Mouse (Mus musculus) embryonic facial prominence, embryonic 15.5 days (tissue): ENCODE data around the gene Tbc1d14. TPM values are rescaled to one million over a fixed set of nuclear protein-coding genes. Genes with fewer than 3 reads are reported as not detected.
A peak's percentile ranks its signal among the peaks of the same experiment; 100 is the strongest.

ENCODE experiments used
- ATAC-seq: fragments of 200-750 bp; cut with Nextera tagmentation; 2 replicates; pipeline ENCODE4 v1.8.0; 2017; ENCODE audit warnings: low read depth, moderate TSS enrichment; ENCODE audit not compliant: insufficient number of reproducible peaks, low FRiP score, low TSS enrichment
- H3K27ac ChIP-seq: fragments of 300-500 bp; sonication (generic); replicated peaks from 2 replicates; pipeline ENCODE4 v1.5.1; 2015; ENCODE audit warnings: mild to moderate bottlenecking, inconsistent platforms
- H3K27me3 ChIP-seq: fragments of 300-500 bp; sonication (generic); 2 replicates; pipeline ENCODE4 v1.6.1; 2015; ENCODE audit warnings: inconsistent platforms
- H3K36me3 ChIP-seq: fragments of 300-500 bp; sonication (generic); 2 replicates; pipeline ENCODE4 v1.6.1; 2015; ENCODE audit warnings: mild to moderate bottlenecking, inconsistent platforms
- H3K4me1 ChIP-seq: fragments of 300-500 bp; sonication (generic); 2 replicates; pipeline ENCODE4 v1.6.1; 2015; ENCODE audit warnings: inconsistent platforms
- H3K4me2 ChIP-seq: fragments of 300-500 bp; sonication (generic); replicated peaks from 2 replicates; pipeline ENCODE4 v1.6.1; 2015; ENCODE audit warnings: mild to moderate bottlenecking, inconsistent platforms
- H3K4me3 ChIP-seq: fragments of 300-500 bp; sonication (generic); replicated peaks from 2 replicates; pipeline ENCODE4 v1.5.1; 2015; ENCODE audit warnings: mild to moderate bottlenecking, inconsistent platforms
- H3K9ac ChIP-seq: fragments of 300-500 bp; sonication (generic); 2 replicates; pipeline ENCODE4 v1.6.1; 2015; ENCODE audit warnings: inconsistent platforms
- H3K9me3 ChIP-seq: fragments of 300-500 bp; sonication (generic); replicated peaks from 2 replicates; pipeline ENCODE4 v1.6.1; 2016; ENCODE audit warnings: inconsistent platforms
- WGBS: fragments of 180-500 bp; shearing (Covaris S2); methylation state at CpG from one replicate; pipeline ENCODE4 v1.1.7; 2015; 5-methylcytosine and 5-hydroxymethylcytosine counted together
- polyA plus RNA-seq: library from polyadenylated mRNA; unstranded; fragments of >200 nt; fragmentation: Nextera tagmentation; extraction: Ambion mirVana; gene quantifications from 2 replicates; pipeline ENCODE4 v1.2.1, GENCODE M21; 2015

Tbc1d14 gene
- polyA plus RNA-seq, 1 experiment from 2014 or later = 41.3 TPM

GRCm38 (mm10) chr5:36479735-36480134 is 113.3 kb downstream of the Tbc1d14 start:
- H3K9me3 ChIP-seq = no peaks in the 10 kb centered on the region
- H3K27me3 ChIP-seq = peaks cover 2% of the 10 kb centered on the region
- peaks cover 15% of the 10 kb centered on the region for H3K36me3 ChIP-seq
- 77% methylated on average over 2 of the region's 2 CpGs for WGBS
- no peak for ATAC-seq
- no peak overlapping the region for H3K9ac ChIP-seq
- H3K27ac ChIP-seq = no peak overlapping the region
- H3K4me1 ChIP-seq = peaks cover 23% of the 10 kb centered on the region
- no peak overlapping the region for H3K4me2 ChIP-seq
- H3K4me3 ChIP-seq = no peak overlapping the region

- Histone ChIP-seq H3K4me3 (no peak overlapping the region), H3K9me3 (no peaks in the 10 kb centered on the region), H3K36me3 (peaks cover 20% of the 10 kb centered on the region), H3K27ac (no peak overlapping the region), H3K9ac (no peak overlapping the region), H3K4me1 (peaks cover 19% of the 10 kb centered on the region), H3K27me3 (no peaks in the 10 kb centered on the region), H3K4me2 (no peak overlapping the region)
- 88% methylated on average over 6 of the region's 6 CpGs for WGBS
- no peak for ATAC-seq
Observed at GRCm38 (mm10) chr5:36478540-36479420, 114.3 kb downstream of the Tbc1d14 start.

GRCm38 (mm10) chr5:36477486-36477885 is 115.6 kb downstream of the Tbc1d14 start:
- peaks cover 11% of the 10 kb centered on the region for H3K4me1 ChIP-seq

GRCm38 (mm10) chr5:36474283-36474682 is 118.8 kb downstream of the Tbc1d14 start:
- ATAC-seq = no peak
- no peaks in the 10 kb centered on the region for H3K27me3 ChIP-seq
- H3K9ac ChIP-seq = no peak overlapping the region
- WGBS = 86% methylated on average over 5 of the region's 5 CpGs
- H3K4me3 ChIP-seq = no peak overlapping the region
- H3K9me3 ChIP-seq = no peaks in the 10 kb centered on the region
- peaks cover 62% of the 10 kb centered on the region for H3K36me3 ChIP-seq
- no peaks in the 10 kb centered on the region for H3K4me1 ChIP-seq
- H3K4me2 ChIP-seq = no peak overlapping the region
- H3K27ac ChIP-seq = no peak overlapping the region

More at GRCm38 (mm10) chr5:36477486-36477885, 115.6 kb downstream of the Tbc1d14 start:
- H3K9ac ChIP-seq = no peak overlapping the region
- H3K4me2 ChIP-seq = no peak overlapping the region
- no peak for ATAC-seq
- H3K27me3 ChIP-seq = no peaks in the 10 kb centered on the region
- 77% methylated on average over 3 of the region's 3 CpGs for WGBS
- no peak overlapping the region for H3K4me3 ChIP-seq
- H3K27ac ChIP-seq = no peak overlapping the region
- no peaks in the 10 kb centered on the region for H3K9me3 ChIP-seq
- peaks cover 30% of the 10 kb centered on the region for H3K36me3 ChIP-seq

- H3K9me3 ChIP-seq = no peaks in the 10 kb centered on the region
- H3K36me3 ChIP-seq = peaks cover 70% of the 10 kb centered on the region
- no peaks in the 10 kb centered on the region for H3K27me3 ChIP-seq
- H3K4me1 ChIP-seq = no peaks in the 10 kb centered on the region
- WGBS = 85% methylated on average over 4 of the region's 4 CpGs
- H3K27ac ChIP-seq = no peak overlapping the region
- H3K4me3 ChIP-seq = no peak overlapping the region
- ATAC-seq = no peak
- H3K9ac ChIP-seq = no peak overlapping the region
- no peak overlapping the region for H3K4me2 ChIP-seq
Observed at GRCm38 (mm10) chr5:36472876-36473655, 120.0 kb downstream of the Tbc1d14 start.

GRCm38 (mm10) chr5:36471206-36471605 is 121.9 kb downstream of the Tbc1d14 start:
- H3K9ac ChIP-seq = no peak overlapping the region

DNA sequence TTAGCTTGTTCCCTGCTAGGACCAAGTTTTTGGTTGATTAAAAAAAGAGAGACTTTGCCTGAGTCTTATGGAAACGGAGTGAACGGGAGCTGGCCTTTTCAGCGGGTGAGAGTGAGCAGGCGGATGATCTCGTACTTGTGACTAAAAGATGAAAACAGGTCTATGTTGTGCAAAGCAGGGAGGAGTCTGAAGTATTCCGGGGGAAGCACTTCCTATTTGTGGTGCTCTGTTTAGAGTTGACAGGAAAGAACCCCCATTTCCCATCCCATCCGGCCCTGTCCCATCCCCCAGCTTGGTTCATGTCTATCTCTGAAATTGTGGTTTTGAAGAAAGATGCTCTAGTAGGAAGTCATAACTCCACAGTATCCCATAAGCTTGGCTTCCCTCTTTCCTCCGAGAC is 127.2 kb downstream of the Tbc1d14 start:
- no peaks in the 10 kb centered on the region for H3K9me3 ChIP-seq
- peaks cover 29% of the 10 kb centered on the region for H3K4me1 ChIP-seq
- peak overlapping the region; percentile 92 for H3K9ac ChIP-seq
- no peak for ATAC-seq
- H3K27me3 ChIP-seq = no peaks in the 10 kb centered on the region
- 20% methylated on average over 8 of the region's 8 CpGs for WGBS
- H3K4me3 ChIP-seq = peak overlapping the region; percentile 100
- H3K4me2 ChIP-seq = peak overlapping the region; percentile 96
- no peak overlapping the region for H3K27ac ChIP-seq
- peaks cover 27% of the 10 kb centered on the region for H3K36me3 ChIP-seq

More at GRCm38 (mm10) chr5:36471206-36471605, 121.9 kb downstream of the Tbc1d14 start:
- Histone ChIP-seq H3K27me3 (no peaks in the 10 kb centered on the region), H3K9me3 (no peaks in the 10 kb centered on the region), H3K4me3 (no peak overlapping the region), H3K36me3 (peaks cover 67% of the 10 kb centered on the region), H3K27ac (no peak overlapping the region), H3K4me1 (peaks cover under 1% of the 10 kb centered on the region), H3K4me2 (no peak overlapping the region)
- no peak for ATAC-seq
- WGBS = 92% methylated on average over 8 of the region's 8 CpGs

- H3K9me3 ChIP-seq = no peaks in the 10 kb centered on the region
- peaks cover 29% of the 10 kb centered on the region for H3K4me1 ChIP-seq
- peak within 1 kb of the TSS; percentile 78 for H3K27ac ChIP-seq
- H3K27me3 ChIP-seq = no peaks in the 10 kb centered on the region
- H3K9ac ChIP-seq = peak within 1 kb of the TSS; percentile 92
- peak within 1 kb of the TSS; percentile 100 for H3K4me3 ChIP-seq
- H3K36me3 ChIP-seq = peaks cover 18% of the 10 kb centered on the region
- WGBS = under 1% methylated on average over 68 of the region's 68 CpGs
- peak; percentile 96 for ATAC-seq
- H3K4me2 ChIP-seq = peak within 1 kb of the TSS; percentile 96
Observed at GRCm38 (mm10) chr5:36464709-36465661, 128.1 kb downstream of the Tbc1d14 start, which contains the start of gene Grpel1. Gene Grpel1, plus strand, starts transcription at chr5:36464998.

DNA sequence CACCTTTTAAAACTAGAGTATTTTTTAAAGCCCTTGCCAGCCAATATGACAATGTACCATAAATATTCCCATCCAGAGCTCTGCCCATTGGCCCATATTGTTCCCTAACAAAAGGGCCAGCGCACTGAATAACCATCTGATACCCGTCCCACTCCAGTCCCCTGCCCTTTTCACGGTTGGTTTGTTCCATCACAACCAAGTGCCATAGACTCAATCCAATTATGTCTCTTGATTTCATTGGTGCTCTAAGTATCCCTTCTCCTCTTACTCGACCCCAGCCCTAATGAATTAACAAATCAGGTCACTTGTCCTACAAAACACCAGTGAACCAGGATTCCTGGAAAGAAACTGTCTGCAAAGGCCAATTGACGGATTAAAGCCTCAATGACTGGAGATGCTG is 129.7 kb downstream of the Tbc1d14 start:
- Histone ChIP-seq H3K9ac (no peak overlapping the region), H3K4me1 (peaks cover 29% of the 10 kb centered on the region), H3K4me3 (no peak overlapping the region), H3K9me3 (no peaks in the 10 kb centered on the region), H3K4me2 (no peak overlapping the region), H3K27me3 (no peaks in the 10 kb centered on the region), H3K27ac (no peak overlapping the region), H3K36me3 (0 out of 2 replicates have a peak, but pooled peaks cover 6% of the 10 kb centered on the region)
- WGBS = 48% methylated on average over 5 of the region's 5 CpGs
- ATAC-seq = no peak

- H3K4me3 ChIP-seq = no peak overlapping the region
- H3K36me3 ChIP-seq = 0 out of 2 replicates have a peak, but pooled peaks cover under 1% of the 10 kb centered on the region
- WGBS = 20% methylated on average over 7 of the region's 7 CpGs
- H3K4me2 ChIP-seq = no peak overlapping the region
- peaks cover 29% of the 10 kb centered on the region for H3K4me1 ChIP-seq
- no peak overlapping the region for H3K9ac ChIP-seq
- no peak for ATAC-seq
- H3K9me3 ChIP-seq = no peaks in the 10 kb centered on the region
- H3K27me3 ChIP-seq = no peaks in the 10 kb centered on the region
- H3K27ac ChIP-seq = no peak overlapping the region
Observed at GRCm38 (mm10) chr5:36462810-36463209, 130.3 kb downstream of the Tbc1d14 start.
